Mouse (Mus musculus) left cerebral cortex, postnatal 36 days (tissue): Measurements from ENCODE around the gene Mapk8ip2. TPM values are rescaled to one million over a fixed set of nuclear protein-coding genes. Genes with fewer than 3 reads are reported as not detected.

Source experiments
- DNase-seq, 2 experiments: peaks; one replicate each; pipeline ENCODE4 v3.0.0; 2021 to 2022; ENCODE audit warnings: low spot score in 2 of 2, mixed read lengths in 1 of 2
- intact Hi-C: fragments of 180-260 bp; cut with DNase I; formaldehyde crosslinking; loops from one replicate; pipeline ENCODE4 v1.15.1; 2025
- total RNA-seq, 2 experiments: library from RNA; stranded (reverse); gene quantifications; 2 replicates each; pipeline ENCODE4 v1.2.3; 2021

Mapk8ip2 gene
- total RNA-seq, 2 experiments from 2014 or later: 221 to 233 TPM

GRCm38 (mm10) chr15:89442486-89443070 is 11.1 kb upstream of the Mapk8ip2 start:
- no peak for DNase-seq
- intact Hi-C loops: no loop called here

GRCm38 (mm10) chr15:89452906-89453864 is 528 bp upstream of the Mapk8ip2 start:
- intact Hi-C loops: no loop called here
- no peak for DNase-seq

- intact Hi-C loops: no loop called here
- DNase-seq: no peak
These were observed 1.1 kb downstream of the Mapk8ip2 start for GRCm38 (mm10) chr15:89454857-89455256.

GRCm38 (mm10) chr15:89455642-89456041 is 1.9 kb downstream of the Mapk8ip2 start:
- DNase-seq: no peak
- intact Hi-C loops: no loop called here

- DNase-seq: no peak
- intact Hi-C loops: no loop called here
These were observed 5.2 kb downstream of the Mapk8ip2 start for GRCm38 (mm10) chr15:89458942-89459341.

GRCm38 (mm10) chr15:89459821-89460220 is 6.1 kb downstream of the Mapk8ip2 start:
- intact Hi-C loops: no loop called here
- no peak for DNase-seq

GRCm38 (mm10) chr15:89460298-89460697 is 6.6 kb downstream of the Mapk8ip2 start:
- intact Hi-C loops: no loop called here
- no peak for DNase-seq

GRCm38 (mm10) chr15:89461321-89461720 is 7.6 kb downstream of the Mapk8ip2 start:
- intact Hi-C loops: no loop called here
- DNase-seq: no peak

- no peak for DNase-seq
- intact Hi-C loops: no loop called here
These were observed 8.5 kb downstream of the Mapk8ip2 start for GRCm38 (mm10) chr15:89462176-89462575.

GRCm38 (mm10) chr15:89463334-89464235 is 9.9 kb downstream of the Mapk8ip2 start:
- intact Hi-C loops: no loop called here
- DNase-seq: no peak

GRCm38 (mm10) chr15:89465052-89465451 is 11.3 kb downstream of the Mapk8ip2 start:
- DNase-seq: no peak
- intact Hi-C loops: no loop called here

GRCm38 (mm10) chr15:89468577-89468976 is 14.9 kb downstream of the Mapk8ip2 start:
- intact Hi-C loops: no loop called here
- no peak for DNase-seq

GRCm38 (mm10) chr15:89471476-89471875 is 17.8 kb downstream of the Mapk8ip2 start:
- no peak for DNase-seq
- intact Hi-C loops: no loop called here

- DNase-seq: no peak
These were observed 19.7 kb downstream of the Mapk8ip2 start for GRCm38 (mm10) chr15:89473370-89473769.

GRCm38 (mm10) chr15:89473921-89474320 is 20.2 kb downstream of the Mapk8ip2 start:
- intact Hi-C loops: no loop called here
- DNase-seq: no peak

More at GRCm38 (mm10) chr15:89473370-89473769, 19.7 kb downstream of the Mapk8ip2 start:
- intact Hi-C loops: no loop called here

- intact Hi-C loops: no loop called here
- no peak for DNase-seq
These were observed 21.0 kb downstream of the Mapk8ip2 start for GRCm38 (mm10) chr15:89474596-89475292.

- intact Hi-C loops: no loop called here
- DNase-seq: no peak
These were observed 21.5 kb downstream of the Mapk8ip2 start for GRCm38 (mm10) chr15:89475293-89475600.

- intact Hi-C loops: no loop called here
These were observed 22.1 kb downstream of the Mapk8ip2 start for GRCm38 (mm10) chr15:89475611-89476474.

GRCm38 (mm10) chr15:89476475-89476815 is 22.7 kb downstream of the Mapk8ip2 start:
- DNase-seq: no peak
- intact Hi-C loops: no loop called here

More at GRCm38 (mm10) chr15:89475611-89476474, 22.1 kb downstream of the Mapk8ip2 start:
- DNase-seq: peak; percentile 92
